Mouse (Mus musculus) heart, postnatal 10 days (tissue): ENCODE measurements at regions not wholly inside any gene's neighbourhood (a gene's known extent, or its start where the extent isn't known, plus 50 kb on each side); places are given as distances from the start of the nearest gene placed in this dataset.
A peak's percentile ranks its signal among the peaks of the same experiment; 100 is the strongest.

Source experiments
- DNase-seq, 2 experiments: peaks; one replicate each; pipeline ENCODE4 v3.0.0; 2021
- intact Hi-C: fragments of 180-260 bp; cut with DNase I; formaldehyde crosslinking; loops from one replicate; pipeline ENCODE4 v1.15.1; 2025

GRCm38 (mm10) chr8:104049181-104049580 is 52.2 kb upstream of the Cdh5 start:
- intact Hi-C loops: no loop called here
- no peak for DNase-seq

DNA sequence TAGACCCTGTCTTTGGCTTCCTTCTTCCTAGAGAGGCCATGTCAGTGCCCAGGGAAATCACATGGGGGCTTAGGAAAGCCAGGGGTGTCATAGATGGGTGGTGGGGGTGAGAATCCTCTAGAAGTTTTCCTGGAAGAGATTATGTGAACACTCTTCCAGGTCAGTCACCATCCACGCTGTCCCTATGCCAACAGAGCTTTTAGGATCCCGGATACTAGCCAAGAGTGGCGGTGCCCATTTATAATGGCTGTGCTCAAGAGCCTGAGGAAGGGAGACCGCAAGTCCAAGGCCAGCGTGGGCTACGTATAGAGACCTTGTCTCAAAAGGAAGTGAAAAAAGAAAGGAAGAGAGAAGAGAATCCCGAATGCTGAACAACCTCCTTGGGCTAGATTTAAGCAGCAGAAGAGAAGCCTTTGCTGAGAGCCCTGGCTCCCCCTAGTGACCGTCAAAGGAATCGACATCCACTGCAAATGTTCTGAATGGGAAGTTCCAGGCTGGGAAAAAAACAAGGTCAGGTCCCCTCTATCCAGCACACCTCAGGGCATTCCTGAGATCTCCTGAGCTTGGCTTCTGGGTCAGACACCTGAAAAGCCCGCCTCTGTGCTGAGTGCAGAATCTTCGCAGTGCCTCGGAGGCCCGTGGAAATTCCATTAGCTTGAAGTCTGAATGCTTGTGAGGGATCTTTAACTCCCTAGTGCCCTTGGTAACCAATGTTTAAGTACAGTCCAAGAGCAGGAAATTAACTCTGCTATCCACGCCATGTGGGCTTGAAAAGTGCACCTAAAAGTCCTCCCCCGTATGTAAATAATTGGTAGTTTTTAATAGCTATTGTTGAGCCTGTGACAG is 50.5 kb upstream of the Cdh5 start:
- peak; percentile 70 to 79 for DNase-seq
- intact Hi-C loops: loop anchor here (1.0 kb wide), 1 partner anchor 18 kb away; no protein-coding TSS in a partner anchor

- no peak for DNase-seq
- intact Hi-C loops: loop anchor here (1.0 kb wide), 1 partner anchor 18 kb away; no protein-coding TSS in a partner anchor
These were observed 49.9 kb upstream of the Cdh5 start for GRCm38 (mm10) chr8:104051540-104051882.
